In genomic region chr9:107935374-107935773, GRCm38 (mm10) we compare ENCODE assay signal across 8 mouse cellular contexts. TPM values are rescaled to one million over a fixed set of nuclear protein-coding genes. Genes with fewer than 3 reads are reported as not detected.
A peak's percentile ranks its signal among the peaks of the same experiment; 100 is the strongest.
DNase-seq lines count a peak whose midpoint lies in the region; ATAC-seq and TF ChIP-seq lines count a peak whose summit lies in the region.

Gene Camkv, plus strand, starts transcription at chr9:107935674.

- peaks cover 13% of the 10 kb centered on the region for H3K4me1 ChIP-seq in heart, embryonic 15.5 days (replicated peaks)
- peaks cover 22% of the 10 kb centered on the region for H3K4me1 ChIP-seq in hindbrain, embryonic 15.5 days (replicated peaks)
- peaks cover 5% of the 10 kb centered on the region for H3K4me1 ChIP-seq in liver, embryonic 16.5 days (ENCODE audit: control insufficient read depth, low read depth, low read length)

- no peak for TF ChIP-seq POLR2A in brain, embryonic 14.5 days (IDR thresholded peaks at IDR 0.05; ENCODE audit: borderline replicate concordance, extremely low read depth, insufficient read depth, insufficient read length, poor library complexity, severe bottlenecking)

- no peak for ATAC-seq in heart, embryonic 15.5 days (replicated peaks; ENCODE audit: insufficient number of reproducible peaks, insufficient read depth, low FRiP score, low read depth)
- ATAC-seq in hindbrain, embryonic 15.5 days (ENCODE audit: low FRiP score, low read depth) = no peak
- no peak for ATAC-seq in liver, embryonic 16.5 days (ENCODE audit: low read depth)
- ATAC-seq in monocyte, adult 5-6 weeks (replicated peaks; ENCODE audit: insufficient number of reproducible peaks, low FRiP score, low TSS enrichment, poor library complexity, severe bottlenecking) = no peak

- H3K9ac ChIP-seq in heart, embryonic 15.5 days = peak within 1 kb of the TSS; percentile 34
- peak within 1 kb of the TSS; percentile 57 for H3K9ac ChIP-seq in hindbrain, embryonic 15.5 days
- no peak within 1 kb of the TSS for H3K9ac ChIP-seq in liver, embryonic 16.5 days (ENCODE audit: low read depth, low read length)

- no peaks in the 10 kb centered on the region for H3K9me3 ChIP-seq in heart, embryonic 15.5 days (replicated peaks)
- no peaks in the 10 kb centered on the region for H3K9me3 ChIP-seq in hindbrain, embryonic 15.5 days
- no peaks in the 10 kb centered on the region for H3K9me3 ChIP-seq in liver, embryonic 16.5 days (replicated peaks; ENCODE audit: control insufficient read depth, low read length)

- H3K27me3 ChIP-seq in heart, embryonic 15.5 days = peaks cover 58% of the 10 kb centered on the region
- peaks cover 3% of the 10 kb centered on the region; the same call in 1 of the 2 replicates for H3K27me3 ChIP-seq in hindbrain, embryonic 15.5 days
- H3K27me3 ChIP-seq in liver, embryonic 16.5 days (ENCODE audit: control insufficient read depth, insufficient read depth, low read depth, low read length) = peaks cover 44% of the 10 kb centered on the region

- H3K4me3 ChIP-seq in heart, embryonic 15.5 days = peak within 1 kb of the TSS; percentile 50
- H3K4me3 ChIP-seq in hindbrain, embryonic 15.5 days = peak within 1 kb of the TSS; percentile 57
- peak within 1 kb of the TSS; percentile 34 for H3K4me3 ChIP-seq in liver, embryonic 16.5 days (ENCODE audit: low read depth, low read length)

- no peaks in the 10 kb centered on the region for H3K36me3 ChIP-seq in heart, embryonic 15.5 days
- no peaks in the 10 kb centered on the region for H3K36me3 ChIP-seq in hindbrain, embryonic 15.5 days
- H3K36me3 ChIP-seq in liver, embryonic 16.5 days (ENCODE audit: control insufficient read depth, insufficient read depth) = no peaks in the 10 kb centered on the region

- no peak for TF ChIP-seq CTCF in brain, embryonic 14.5 days (IDR thresholded peaks at IDR 0.05; ENCODE audit: borderline replicate concordance, extremely low read depth, insufficient read depth, insufficient read length)

- WGBS in heart, embryonic 15.5 days = 21% methylated on average over 3 of the region's 3 CpGs
- 16% methylated on average over 3 of the region's 3 CpGs for WGBS in hindbrain, embryonic 15.5 days
- WGBS in liver, embryonic 16.5 days (ENCODE audit: insufficient replicate concordance) = 29% methylated on average over 3 of the region's 3 CpGs

- H3K4me2 ChIP-seq in heart, embryonic 15.5 days = peak within 1 kb of the TSS; percentile 88
- peak within 1 kb of the TSS; percentile 94 for H3K4me2 ChIP-seq in hindbrain, embryonic 15.5 days
- H3K4me2 ChIP-seq in liver, embryonic 16.5 days (ENCODE audit: low read depth, low read length) = peak within 1 kb of the TSS; percentile 51

- DNase-seq in heart, adult 8-10 months (ENCODE audit: low spot score) = no peak
- DNase-seq in brain, embryonic 14.5 days (ENCODE audit: low read depth) = no peak
- no peak for DNase-seq in embryo, embryonic 10 days (ENCODE audit: low spot score)
- no peak for DNase-seq in urinary bladder, postnatal 14 days (ENCODE audit: low spot score)

- H3K27ac ChIP-seq in heart, embryonic 15.5 days = no peak within 1 kb of the TSS
- H3K27ac ChIP-seq in hindbrain, embryonic 15.5 days (replicated peaks) = no peak within 1 kb of the TSS
- H3K27ac ChIP-seq in liver, embryonic 16.5 days (ENCODE audit: low read length) = no peak within 1 kb of the TSS

RNA-seq across cellular contexts. Expression of gene Camkv, which starts in this region (rescaled TPM):
- 0.20 and 0.77 TPM in 2 replicates for polyA plus RNA-seq in heart, embryonic 15.5 days (2015; fragmentation: Nextera tagmentation; extraction: Ambion mirVana)
- total RNA-seq in heart, adult 8-10 months (2022) = under 1 TPM in 2 of 4 experiments, not detected in 2; 0.16 to 0.66 TPM
- 40.3 and 70.1 TPM in 2 replicates for polyA plus RNA-seq in brain, embryonic 14.5 days (2012; rRNA removed)
- 38.9 and 47.2 TPM in 2 replicates for polyA plus RNA-seq in hindbrain, embryonic 15.5 days (2015; fragmentation: Nextera tagmentation; extraction: Ambion mirVana)
- 0.11 TPM in 2 replicates for polyA plus RNA-seq in liver, embryonic 16.5 days (2015; fragmentation: Nextera tagmentation; extraction: Ambion mirVana)
- total RNA-seq in monocyte, adult 5-6 weeks (2017) = not detected in 3 replicates

Comparison
In these comparisons a context has a peak if more than half of its experiments do, and no peak if none do; other contexts are left out.
1. RNA of gene Camkv (polyA plus RNA-seq): 38.9 to 47.2 TPM in hindbrain, embryonic 15.5 days and 40.3 to 70.1 TPM in brain, embryonic 14.5 days; 0.20 to 0.77 TPM in heart, embryonic 15.5 days and 0.11 TPM in liver, embryonic 16.5 days; every median in the first group is over 10 times any median in the second.
2. Peak in every context shown above with its lines, with median percentiles within 50 percentile points of each other: H3K4me2 ChIP-seq and H3K4me3 ChIP-seq.